Mouse (Mus musculus) neutrophil, adult 5-6 weeks (primary cell): Measurements from ENCODE around the gene Pramel1. TPM values are rescaled to one million over a fixed set of nuclear protein-coding genes. Genes with fewer than 3 reads are reported as not detected.
"Not testable (repeated sequence)": the region's sequence is repeated elsewhere in the genome, so short reads cannot be mapped to it uniquely, and the experiment has no call there.

Experiments used
- ATAC-seq: fragments of 151-379, 151-347 bp; 2 replicates; pipeline ENCODE4 v1.8.0; 2017; ENCODE audit warnings: mild to moderate bottlenecking, moderate TSS enrichment; ENCODE audit not compliant: insufficient number of reproducible peaks, poor library complexity, low FRiP score, severe bottlenecking; ENCODE audit errors: extremely low read depth
- total RNA-seq: library from RNA; stranded (forward); fragments of 200-1000 nt; gene quantifications from 2 replicates; pipeline ENCODE4 v1.2.3, GENCODE M21; 2017

Pramel1 gene
- total RNA-seq, 1 experiment from 2014 or later = not detected

- no peak for ATAC-seq
Observed at GRCm38 (mm10) chr4:143414121-143414520, 19.9 kb downstream of the Pramel1 start.

GRCm38 (mm10) chr4:143426770-143427169 is 32.5 kb downstream of the Pramel1 start:
- ATAC-seq = not testable (repeated sequence)

Other genes starting within 250 kb of the Pramel1 start
- 66.9 and 68.1 TPM in 2 replicates for gene Prdm2, start 181.4 kb upstream of the Pramel1 start, total RNA-seq
- gene Pdpn, start 94.9 kb upstream of the Pramel1 start, total RNA-seq = not detected in 2 replicates
- not detected in 2 replicates for gene Lrrc38, start 44.7 kb upstream of the Pramel1 start, total RNA-seq
- gene Pramef8, start 18.0 kb downstream of the Pramel1 start, total RNA-seq = 35.0 and 43.8 TPM in 2 replicates
- not detected in 2 replicates for gene Oog4, start 55.9 kb downstream of the Pramel1 start, total RNA-seq
- not detected in 2 replicates for gene Gm13043, start 116.9 kb downstream of the Pramel1 start, total RNA-seq
- not detected in 2 replicates for gene Gm13040, start 141.5 kb downstream of the Pramel1 start, total RNA-seq
- not detected in 2 replicates for gene BC080695, start 157.3 kb downstream of the Pramel1 start, total RNA-seq
- gene Gm13057, start 157.3 kb downstream of the Pramel1 start, total RNA-seq = not detected in 2 replicates
- gene Gm13083, start 220.6 kb downstream of the Pramel1 start, total RNA-seq = 0.25 TPM in 1 of 2 replicates, not detected in the other